Mouse (Mus musculus): ENCODE results near the gene Ap5s1.

The Ap5s1 gene

GRCm38 (mm10) chr2:131187602-131187922, 19.3 kb upstream of the Ap5s1 start:
- no peak for DNase-seq (ENCODE audit: low spot score in 2 of 2)

- no peak for DNase-seq (ENCODE audit: low spot score in 2 of 2)
These were observed 18.6 kb upstream of the Ap5s1 start for GRCm38 (mm10) chr2:131188311-131188710.

- DNase-seq (ENCODE audit: low spot score in 2 of 2) = no peak
These were observed 17.2 kb upstream of the Ap5s1 start for GRCm38 (mm10) chr2:131189521-131190309.

GRCm38 (mm10) chr2:131190344-131191004, 16.4 kb upstream of the Ap5s1 start:
- no peak for DNase-seq (ENCODE audit: low spot score in 2 of 2)

DNA sequence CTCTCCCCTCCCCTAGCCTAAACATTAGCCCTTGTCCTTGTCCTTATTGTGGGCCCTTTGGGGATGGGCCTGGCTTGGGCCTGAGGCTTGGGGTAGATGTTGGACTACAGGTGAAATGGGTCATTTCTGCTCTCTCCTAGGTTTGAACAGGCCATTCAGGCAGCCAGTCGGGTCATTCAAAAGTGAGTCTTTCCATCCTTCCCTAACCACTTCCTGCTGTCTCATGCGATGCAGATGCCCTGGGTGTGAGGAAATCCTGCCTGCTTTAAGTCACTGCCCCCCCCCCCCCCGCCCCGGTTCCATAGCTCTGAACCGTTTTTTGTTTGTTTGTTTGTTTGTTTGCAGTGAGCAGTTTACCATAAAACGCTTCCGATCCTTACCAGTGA, 15.9 kb upstream of the Ap5s1 start:
- no peak for DNase-seq (ENCODE audit: low spot score in 2 of 2)

DNA sequence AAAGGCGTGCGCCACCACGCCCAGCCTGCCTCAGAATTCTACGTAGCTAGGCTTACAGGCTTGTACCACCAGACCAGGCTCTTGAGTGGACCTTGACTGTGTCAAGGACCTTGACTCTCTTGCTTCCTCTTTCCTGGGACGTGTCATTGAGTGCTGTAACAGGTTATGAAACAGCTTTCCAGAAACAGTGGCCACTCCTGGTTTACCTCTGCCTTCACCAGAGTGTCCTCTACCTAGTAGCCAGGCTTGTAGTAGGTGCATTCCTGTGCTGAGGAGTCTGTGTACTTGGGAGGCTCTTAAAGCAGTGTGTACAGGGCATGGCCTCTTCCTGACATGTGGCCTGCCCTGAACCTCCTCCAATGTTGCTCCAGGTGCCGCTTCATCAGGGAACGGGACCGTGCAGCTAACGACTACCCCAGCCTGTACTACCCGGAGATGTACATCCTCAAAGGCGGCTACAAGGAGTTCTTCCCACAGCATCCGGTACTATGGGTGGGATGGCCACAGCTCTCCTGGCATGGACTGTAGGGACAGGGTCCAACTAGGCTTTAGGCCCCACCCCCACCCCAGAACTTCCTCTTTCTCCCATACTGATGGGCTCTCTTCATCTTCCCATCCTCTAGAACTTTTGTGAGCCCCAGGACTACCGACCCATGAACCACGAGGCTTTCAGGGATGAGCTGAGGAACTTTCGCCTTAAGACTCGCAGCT, 10.1 kb upstream of the Ap5s1 start:
- no peak for DNase-seq (ENCODE audit: low spot score in 2 of 2)

- no peak for DNase-seq (ENCODE audit: low spot score in 2 of 2)
These were observed 6.2 kb upstream of the Ap5s1 start for GRCm38 (mm10) chr2:131200710-131201109.

GRCm38 (mm10) chr2:131201262-131201661, 5.6 kb upstream of the Ap5s1 start:
- DNase-seq (ENCODE audit: low spot score in 2 of 2) = no peak

DNA sequence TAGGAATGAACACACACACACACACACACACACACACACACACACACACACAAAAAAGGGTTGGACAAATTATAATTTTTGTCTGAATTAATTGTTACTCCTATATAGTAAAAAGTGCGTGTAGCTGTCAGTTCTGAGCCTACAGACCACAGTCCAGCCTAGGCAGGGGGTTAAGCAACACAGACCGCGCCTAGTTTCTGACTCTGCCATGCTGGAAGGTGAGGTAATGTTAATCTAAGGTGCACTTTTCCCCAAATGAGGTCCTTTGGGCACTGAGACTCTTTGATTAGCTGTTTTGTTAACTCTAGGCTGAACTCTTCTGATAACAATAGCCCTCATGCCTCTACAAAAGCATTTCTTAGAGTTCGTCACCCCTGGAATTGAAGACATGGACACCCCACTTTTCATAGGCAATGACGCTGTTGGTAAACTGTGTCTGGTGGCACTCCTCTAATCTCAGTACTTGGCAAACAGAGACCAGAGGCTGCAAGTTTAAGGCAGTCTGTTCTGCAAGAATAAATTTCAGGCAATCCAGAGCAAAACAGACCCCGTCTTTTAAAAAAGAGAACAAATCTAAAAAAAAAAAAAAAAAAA, 3.0 kb upstream of the Ap5s1 start:
- DNase-seq (ENCODE audit: low spot score in 2 of 2) = no peak

- DNase-seq (ENCODE audit: low spot score in 2 of 2) = peak in 1 of 2 experiments; percentile 44
These were observed 2.4 kb upstream of the Ap5s1 start for GRCm38 (mm10) chr2:131204410-131204981.

GRCm38 (mm10) chr2:131205521-131206182, 1.2 kb upstream of the Ap5s1 start:
- DNase-seq (ENCODE audit: low spot score in 2 of 2) = no peak

GRCm38 (mm10) chr2:131208356-131208755, 1.5 kb downstream of the Ap5s1 start:
- DNase-seq (ENCODE audit: low spot score in 2 of 2) = no peak

- DNase-seq (ENCODE audit: low spot score in 2 of 2) = no peak
These were observed 2.4 kb downstream of the Ap5s1 start for GRCm38 (mm10) chr2:131209125-131209795.

DNA sequence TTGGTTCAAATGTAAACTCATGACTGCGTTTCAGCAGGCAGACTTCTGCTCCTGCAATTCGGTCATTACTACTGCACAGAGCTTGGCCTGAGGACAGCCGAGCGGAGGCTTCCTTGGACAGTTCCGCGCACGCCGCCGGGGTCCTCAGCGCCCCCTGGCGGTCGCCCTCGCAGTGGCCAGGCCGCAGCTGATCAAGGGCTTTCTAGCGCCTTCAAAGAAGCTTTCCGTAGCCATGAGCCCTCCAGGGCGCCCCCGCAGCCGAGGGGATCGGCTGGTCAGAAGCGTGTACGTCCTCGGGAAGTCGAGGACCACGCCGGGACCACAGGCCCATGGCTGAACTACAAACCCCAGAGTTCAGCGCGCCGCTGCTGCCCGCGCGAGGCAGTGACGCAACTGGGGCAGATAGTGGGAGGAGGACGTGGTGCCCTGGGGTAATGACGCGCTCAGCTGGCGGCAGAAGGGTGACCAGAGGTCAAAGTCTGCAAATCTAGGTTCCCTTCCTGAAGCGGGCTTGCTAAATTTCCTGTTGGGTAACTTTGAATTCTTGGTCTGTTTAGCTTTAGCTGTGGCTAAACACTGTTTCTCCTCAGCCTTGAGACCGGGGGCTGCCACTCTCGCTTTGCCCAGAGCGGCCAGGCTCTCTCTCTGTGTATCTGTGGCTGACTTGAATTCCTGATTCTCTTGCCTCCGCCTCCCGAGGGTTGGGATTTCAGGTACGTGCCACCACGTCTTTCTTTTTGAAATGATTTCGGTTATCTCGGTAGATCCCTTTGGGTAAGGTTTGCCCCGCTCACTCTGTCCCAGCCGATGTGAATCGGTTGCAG, 3.3 kb downstream of the Ap5s1 start:
- DNase-seq (ENCODE audit: low spot score in 2 of 2) = peak; percentile 85 to 94

GRCm38 (mm10) chr2:131211026-131211615, 4.2 kb downstream of the Ap5s1 start:
- no peak for DNase-seq (ENCODE audit: low spot score in 2 of 2)

DNA sequence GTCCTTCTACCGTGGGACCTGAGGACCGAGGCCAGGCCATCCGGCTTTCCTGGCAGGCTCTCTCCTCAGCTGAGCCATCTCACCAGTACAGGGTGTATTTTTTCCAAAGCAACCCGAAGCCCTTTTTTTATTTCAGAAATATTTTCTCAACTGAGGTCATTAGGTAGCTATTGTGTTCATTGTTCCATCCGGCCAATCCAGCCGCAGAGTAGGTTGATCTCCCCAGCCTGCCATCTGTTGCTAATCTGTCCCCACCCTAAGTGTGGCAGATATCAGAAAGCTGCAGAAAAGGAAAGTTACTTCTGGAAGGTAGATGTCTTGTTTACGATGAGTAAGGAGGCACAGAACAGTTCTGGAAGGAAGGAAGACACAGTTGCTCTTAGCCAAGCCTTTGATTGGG, 6.9 kb downstream of the Ap5s1 start:
- no peak for DNase-seq (ENCODE audit: low spot score in 2 of 2)

DNA sequence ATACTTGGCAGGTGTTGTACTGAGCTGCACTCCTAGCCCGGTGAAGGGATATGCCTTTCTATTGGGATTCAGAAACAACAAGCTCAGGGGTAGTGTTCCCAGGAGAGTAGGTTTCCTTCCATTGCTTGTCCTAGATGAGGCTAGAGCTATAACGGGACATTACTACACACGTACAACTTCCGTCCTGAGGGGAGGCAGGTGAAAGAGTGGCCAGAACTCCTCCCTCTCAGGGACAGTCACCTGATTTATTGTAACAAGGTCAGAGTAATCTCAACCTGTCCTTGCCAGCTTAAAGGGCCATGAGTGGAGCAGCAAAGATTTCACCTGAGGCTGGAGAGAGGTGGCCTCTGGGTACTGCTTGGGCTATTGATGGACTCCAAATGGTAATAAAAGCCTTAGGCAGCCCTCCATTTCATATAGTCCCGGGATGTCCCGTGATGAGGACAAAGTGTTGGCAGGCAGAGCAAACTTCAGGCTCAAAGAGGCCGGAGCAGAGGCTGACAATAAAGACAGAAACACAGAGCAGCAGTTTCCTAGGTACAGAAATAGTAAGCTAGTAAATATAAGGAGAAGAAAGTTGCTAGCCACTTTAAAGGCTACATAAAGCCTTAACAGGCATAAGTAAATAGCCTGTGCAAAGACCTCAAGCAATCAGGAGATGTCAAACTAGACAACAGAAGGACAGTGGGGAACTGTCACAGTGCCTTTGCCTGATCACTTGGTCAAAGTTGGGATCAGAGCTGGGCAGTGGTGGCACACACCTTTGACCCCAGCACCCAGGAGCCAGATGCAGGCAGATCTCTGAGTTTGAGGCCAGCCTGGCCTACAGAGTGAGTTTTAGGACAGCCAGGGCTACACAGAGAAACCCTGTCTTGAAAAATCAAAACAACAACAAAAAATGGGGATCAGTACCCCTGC, 9.3 kb downstream of the Ap5s1 start:
- no peak for DNase-seq (ENCODE audit: low spot score in 2 of 2)

DNA sequence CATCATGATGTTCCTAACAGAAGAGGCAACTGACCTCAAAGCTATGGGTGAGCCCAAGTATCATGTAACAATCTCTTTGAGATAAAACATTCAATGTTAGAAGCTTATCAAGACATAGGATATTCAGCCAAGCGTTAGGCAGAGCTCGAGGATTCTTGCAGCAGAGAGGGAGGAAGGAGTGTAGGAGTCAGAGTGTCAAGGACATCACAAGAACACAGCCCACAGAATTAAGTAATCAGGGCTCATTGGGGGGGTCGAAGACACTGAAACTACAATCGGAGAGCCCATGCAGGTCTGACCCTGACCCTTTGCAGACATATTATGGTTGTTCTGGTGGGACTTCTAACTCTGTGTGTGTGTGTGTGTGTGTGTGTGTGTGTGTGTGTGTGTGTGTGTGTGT, 13.2 kb downstream of the Ap5s1 start:
- no peak for DNase-seq (ENCODE audit: low spot score in 2 of 2)
